Mouse (Mus musculus): Measurements from ENCODE around the gene Kctd13. TPM values are rescaled to one million over a fixed set of nuclear protein-coding genes. Genes with fewer than 3 reads are reported as not detected.

Gene Kctd13
- polyA plus RNA-seq, 1 experiment from 2014 or later = 15.3 TPM

- H3K4me3 ChIP-seq = no peak overlapping the region
- no peak for ATAC-seq (ENCODE audit: insufficient number of reproducible peaks, low FRiP score, low TSS enrichment, low read depth)
- no peaks in the 10 kb centered on the region for H3K27me3 ChIP-seq
- no peaks in the 10 kb centered on the region for H3K36me3 ChIP-seq
- no peak overlapping the region for H3K9ac ChIP-seq
- WGBS = 70% methylated on average over 8 of the region's 8 CpGs
- no peaks in the 10 kb centered on the region for H3K9me3 ChIP-seq
- no peak overlapping the region for H3K27ac ChIP-seq
- no peak overlapping the region for H3K4me2 ChIP-seq
- peaks cover 4% of the 10 kb centered on the region; the same call in 1 of the 2 replicates for H3K4me1 ChIP-seq
Measured at GRCm38 (mm10) chr7:126988816-126989215, 60.1 kb downstream of the Kctd13 start.

Other genes starting within 250 kb of the Kctd13 start
- gene Bola2, start 233.5 kb upstream of the Kctd13 start, polyA plus RNA-seq (2015; fragmentation: Nextera tagmentation; extraction: Ambion mirVana) = 109 and 131 TPM in 2 replicates
- 10.5 and 12.3 TPM in 2 replicates for gene Slx1b, start 233.1 kb upstream of the Kctd13 start, polyA plus RNA-seq (2015; fragmentation: Nextera tagmentation; extraction: Ambion mirVana)
- 44.5 and 46.5 TPM in 2 replicates for gene Coro1a, start 221.1 kb upstream of the Kctd13 start, polyA plus RNA-seq (2015; fragmentation: Nextera tagmentation; extraction: Ambion mirVana)
- gene Mapk3, start 169.3 kb upstream of the Kctd13 start, polyA plus RNA-seq (2015; fragmentation: Nextera tagmentation; extraction: Ambion mirVana) = 65.2 and 68.3 TPM in 2 replicates
- gene Gdpd3, start 162.5 kb upstream of the Kctd13 start, polyA plus RNA-seq (2015; fragmentation: Nextera tagmentation; extraction: Ambion mirVana) = 16.8 and 17.7 TPM in 2 replicates
- gene Ypel3, start 151.9 kb upstream of the Kctd13 start, polyA plus RNA-seq (2015; fragmentation: Nextera tagmentation; extraction: Ambion mirVana) = 117 and 122 TPM in 2 replicates
- gene Tbx6, start 147.4 kb upstream of the Kctd13 start, polyA plus RNA-seq (2015; fragmentation: Nextera tagmentation; extraction: Ambion mirVana) = 0.37 and 0.46 TPM in 2 replicates
- gene Ppp4c, start 136.4 kb upstream of the Kctd13 start, polyA plus RNA-seq (2015; fragmentation: Nextera tagmentation; extraction: Ambion mirVana) = 212 and 227 TPM in 2 replicates
- gene Fam57b, start 131.2 kb upstream of the Kctd13 start, polyA plus RNA-seq (2015; fragmentation: Nextera tagmentation; extraction: Ambion mirVana) = 0.22 and 0.56 TPM in 2 replicates
- gene 4930451I11Rik, start 97.2 kb upstream of the Kctd13 start, polyA plus RNA-seq (2015; fragmentation: Nextera tagmentation; extraction: Ambion mirVana) = not detected in 2 replicates
- 0.57 and 0.82 TPM in 2 replicates for gene Doc2a, start 81.5 kb upstream of the Kctd13 start, polyA plus RNA-seq (2015; fragmentation: Nextera tagmentation; extraction: Ambion mirVana)
- gene Hirip3, start 66.9 kb upstream of the Kctd13 start, polyA plus RNA-seq (2015; fragmentation: Nextera tagmentation; extraction: Ambion mirVana) = 26.7 and 30.1 TPM in 2 replicates
- gene Ino80e, start 66.5 kb upstream of the Kctd13 start, polyA plus RNA-seq (2015; fragmentation: Nextera tagmentation; extraction: Ambion mirVana) = 80.7 and 82.1 TPM in 2 replicates
- gene Taok2, start 44.2 kb upstream of the Kctd13 start, polyA plus RNA-seq (2015; fragmentation: Nextera tagmentation; extraction: Ambion mirVana) = 40.9 and 46.3 TPM in 2 replicates
- gene Tmem219, start 6.0 kb upstream of the Kctd13 start, polyA plus RNA-seq (2015; fragmentation: Nextera tagmentation; extraction: Ambion mirVana) = 31.3 and 35.1 TPM in 2 replicates
- 0.10 TPM in 1 of 2 replicates, not detected in the other for gene Asphd1, start 20.7 kb downstream of the Kctd13 start, polyA plus RNA-seq (2015; fragmentation: Nextera tagmentation; extraction: Ambion mirVana)
- gene Sez6l2, start 21.7 kb downstream of the Kctd13 start, polyA plus RNA-seq (2015; fragmentation: Nextera tagmentation; extraction: Ambion mirVana) = 0.46 and 0.50 TPM in 2 replicates
- gene Cdipt, start 47.0 kb downstream of the Kctd13 start, polyA plus RNA-seq (2015; fragmentation: Nextera tagmentation; extraction: Ambion mirVana) = 105 and 119 TPM in 2 replicates
- 1.5 and 1.6 TPM in 2 replicates for gene Cdiptos, start 47.2 kb downstream of the Kctd13 start, polyA plus RNA-seq (2015; fragmentation: Nextera tagmentation; extraction: Ambion mirVana)
- 13.1 and 17.0 TPM in 2 replicates for gene Mvp, start 85.7 kb downstream of the Kctd13 start, polyA plus RNA-seq (2015; fragmentation: Nextera tagmentation; extraction: Ambion mirVana)
- 0.63 and 1.8 TPM in 2 replicates for gene Pagr1b, start 87.6 kb downstream of the Kctd13 start, polyA plus RNA-seq (2015; fragmentation: Nextera tagmentation; extraction: Ambion mirVana)
- 46.7 and 85.6 TPM in 2 replicates for gene Pagr1a, start 88.5 kb downstream of the Kctd13 start, polyA plus RNA-seq (2015; fragmentation: Nextera tagmentation; extraction: Ambion mirVana)
- 28.9 and 58.2 TPM in 2 replicates for gene Gm42742, start 92.2 kb downstream of the Kctd13 start, polyA plus RNA-seq (2015; fragmentation: Nextera tagmentation; extraction: Ambion mirVana)
- gene Prrt2, start 92.3 kb downstream of the Kctd13 start, polyA plus RNA-seq (2015; fragmentation: Nextera tagmentation; extraction: Ambion mirVana) = 16.5 and 17.5 TPM in 2 replicates
- gene Maz, start 98.2 kb downstream of the Kctd13 start, polyA plus RNA-seq (2015; fragmentation: Nextera tagmentation; extraction: Ambion mirVana) = 49.8 and 54.8 TPM in 2 replicates
- gene Kif22, start 113.6 kb downstream of the Kctd13 start, polyA plus RNA-seq (2015; fragmentation: Nextera tagmentation; extraction: Ambion mirVana) = 90.7 and 96.9 TPM in 2 replicates
- not detected in 2 replicates for gene Zg16, start 158.4 kb downstream of the Kctd13 start, polyA plus RNA-seq (2015; fragmentation: Nextera tagmentation; extraction: Ambion mirVana)
- 5.3 and 6.1 TPM in 2 replicates for gene AI467606, start 162.5 kb downstream of the Kctd13 start, polyA plus RNA-seq (2015; fragmentation: Nextera tagmentation; extraction: Ambion mirVana)
- 4.1 and 6.3 TPM in 2 replicates for gene Qprt, start 193.3 kb downstream of the Kctd13 start, polyA plus RNA-seq (2015; fragmentation: Nextera tagmentation; extraction: Ambion mirVana)
- gene Spn, start 208.9 kb downstream of the Kctd13 start, polyA plus RNA-seq (2015; fragmentation: Nextera tagmentation; extraction: Ambion mirVana) = 0.81 and 0.84 TPM in 2 replicates

Data from limb, embryonic 15.5 days (tissue).